Mouse (Mus musculus): ENCODE measurements around the gene Plcl2. TPM values are rescaled to one million over a fixed set of nuclear protein-coding genes. Genes with fewer than 3 reads are reported as not detected.

Plcl2 gene
- total and polyA plus RNA-seq, 3 experiments: 23.6 to 83.7 TPM; not detected in 1

DNA sequence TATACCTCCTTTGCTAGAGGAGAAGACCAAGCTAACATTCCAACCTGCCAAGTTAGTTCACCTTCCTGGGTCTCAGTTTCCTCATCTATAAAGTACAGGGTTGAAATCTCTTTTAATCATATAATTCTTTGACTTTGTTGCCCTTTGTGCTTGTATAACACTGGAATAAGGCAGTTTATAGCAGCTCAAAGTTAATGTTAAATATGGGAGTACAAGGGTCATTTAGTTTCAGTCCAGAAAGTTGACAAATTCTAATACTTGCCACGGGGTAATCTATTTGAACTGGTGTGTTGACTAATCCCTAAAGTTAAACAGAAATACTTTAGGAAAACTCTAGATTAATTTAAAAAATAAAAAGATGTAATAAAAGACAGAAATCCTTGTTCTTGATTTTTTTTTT lies 35.7 kb downstream of the Plcl2 start:
- no peak for TF ChIP-seq E2F4 (IDR thresholded peaks at IDR 0.05; ENCODE audit: borderline replicate concordance, low read depth, low read length)
- TF ChIP-seq GABPA (IDR thresholded peaks at IDR 0.05; ENCODE audit: low read depth, low read length): no peak
- TF ChIP-seq POLR2A (IDR thresholded peaks at IDR 0.05; ENCODE audit: control insufficient read depth in 1 of 2, insufficient read depth in 1 of 2, low read depth in 1 of 2, low read length in 2 of 2, poor library complexity in 1 of 2): no peak
- H3K4me1 ChIP-seq (ENCODE audit: control insufficient read depth in 1 of 2, insufficient read depth in 2 of 2, low read length in 2 of 2): peaks cover 0 to 7% of the 10 kb centered on the region in 2 experiments; a peak in 3 of 4 replicates

DNA sequence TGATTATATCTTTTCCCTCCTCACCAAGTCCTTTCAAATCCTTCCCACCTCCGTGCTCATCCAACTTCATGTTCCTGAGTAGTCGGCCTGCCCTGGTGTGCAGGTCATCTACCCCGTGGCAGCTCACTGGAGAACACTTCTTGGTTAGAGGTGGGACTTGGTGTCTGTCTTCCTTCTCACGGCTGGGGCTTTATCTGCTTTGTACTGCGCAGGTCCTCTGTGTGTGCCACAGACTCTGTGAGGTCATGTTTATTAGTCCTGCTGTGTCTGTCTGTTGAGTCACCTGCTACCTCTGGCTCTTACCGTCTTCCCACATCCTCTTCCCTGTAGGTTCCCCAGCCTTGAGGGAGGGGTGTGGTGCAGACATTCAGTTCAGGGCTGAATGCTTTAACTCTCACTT lies 36.1 kb downstream of the Plcl2 start:
- Histone ChIP-seq H3K36me3 (ENCODE audit: control insufficient read depth in 1 of 2, insufficient read depth in 2 of 2, low read length in 2 of 2) (peaks cover 6 to 23% of the 10 kb centered on the region in 2 experiments; a peak in 3 of 4 replicates), H3K79me2 (ENCODE audit: control insufficient read depth, insufficient read depth, low read length, poor library complexity) (peaks cover 24% of the 10 kb centered on the region), H3K4me1 (ENCODE audit: control insufficient read depth in 1 of 2, insufficient read depth in 2 of 2, low read length in 2 of 2) (peaks cover 0 to 7% of the 10 kb centered on the region in 2 experiments; a peak in 3 of 4 replicates), H3K27ac (ENCODE audit: control insufficient read depth, low read depth, low read length) (no peak overlapping the region), H3K9ac (ENCODE audit: control insufficient read depth, low read depth, low read length, poor library complexity, severe bottlenecking) (no peak overlapping the region), H3K27me3 (ENCODE audit: control insufficient read depth in 1 of 2, insufficient read depth in 2 of 2, low read length in 2 of 2) (no peaks in the 10 kb centered on the region), H3K9me3 (replicated peaks; ENCODE audit: insufficient read depth, low read length) (no peaks in the 10 kb centered on the region), H3K4me3 (ENCODE audit: control insufficient read depth in 1 of 2, insufficient read depth in 1 of 2, low read depth in 2 of 2, low read length in 2 of 2) (no peak overlapping the region)
- DNase-seq (ENCODE audit: low read depth, low spot score): peak; percentile 76
- TF ChIP-seq USF1 (IDR thresholded peaks at IDR 0.05; ENCODE audit: low read depth, low read length) (0 out of 2 replicates have a peak, but pooled peaks have one; percentile 29), MAZ (IDR thresholded peaks at IDR 0.05; ENCODE audit: low read depth, low read length) (peak; percentile 29; the same call in 1 of the 2 replicates), ELF1 (IDR thresholded peaks at IDR 0.05; ENCODE audit: low read depth, low read length) (no peak), EP300 (IDR thresholded peaks at IDR 0.05; ENCODE audit: low read depth in 1 of 2, low read length in 2 of 2) (peak in 1 of 2 experiments; percentile 39; a peak in 1 of 4 replicates), MEF2A (IDR thresholded peaks at IDR 0.05; ENCODE audit: extremely low read depth, insufficient replicate concordance, low read depth, low read length, poor library complexity, severe bottlenecking) (no peak), MXI1 (IDR thresholded peaks at IDR 0.05; ENCODE audit: low read depth, low read length) (no peak; the same call in 1 of the 2 replicates), TCF12 (IDR thresholded peaks at IDR 0.05; ENCODE audit: low read depth, low read length) (peak; percentile 53), SMC3 (IDR thresholded peaks at IDR 0.05; ENCODE audit: low read depth, low read length) (no peak), POLR2AphosphoS5 (IDR thresholded peaks at IDR 0.05; ENCODE audit: borderline replicate concordance, low read depth, low read length) (no peak), UBTF (IDR thresholded peaks at IDR 0.05; ENCODE audit: borderline replicate concordance, insufficient read depth, low read depth, low read length) (no peak), ETS1 (IDR thresholded peaks at IDR 0.05; ENCODE audit: low read depth, low read length) (0 out of 2 replicates have a peak, but pooled peaks have one; percentile 59), SIN3A (IDR thresholded peaks at IDR 0.05; ENCODE audit: low read length) (0 out of 2 replicates have a peak, but pooled peaks have one; percentile 18), POLR2A (IDR thresholded peaks at IDR 0.05; ENCODE audit: control insufficient read depth in 1 of 2, insufficient read depth in 1 of 2, low read depth in 1 of 2, low read length in 2 of 2, poor library complexity in 1 of 2) (no peak), NELFE (IDR thresholded peaks at IDR 0.05; ENCODE audit: low read depth, low read length) (no peak), RCOR1 (IDR thresholded peaks at IDR 0.05; ENCODE audit: low read depth, low read length) (no peak), RAD21 (IDR thresholded peaks at IDR 0.05; ENCODE audit: low read depth, low read length) (no peak), ZNF384 (IDR thresholded peaks at IDR 0.05; ENCODE audit: low read depth, low read length) (no peak), CHD2 (IDR thresholded peaks at IDR 0.05; ENCODE audit: low read length) (no peak), GATA1 (IDR thresholded peaks at IDR 0.05; ENCODE audit: low read depth, low read length) (peak; percentile 32; the same call in 1 of the 2 replicates), TAL1 (IDR thresholded peaks at IDR 0.05; ENCODE audit: low read length) (peak; percentile 51), BHLHE40 (IDR thresholded peaks at IDR 0.05; ENCODE audit: borderline replicate concordance, low read depth, low read length) (no peak; the same call in 1 of the 2 replicates), HCFC1 (IDR thresholded peaks at IDR 0.05; ENCODE audit: low read depth, low read length) (no peak), ZC3H11A (IDR thresholded peaks at IDR 0.05; ENCODE audit: low read depth, low read length) (no peak), NRF1 (IDR thresholded peaks at IDR 0.05; ENCODE audit: insufficient read depth, low read depth, low read length, poor library complexity, severe bottlenecking) (peak; percentile 58), ZKSCAN1 (IDR thresholded peaks at IDR 0.05; ENCODE audit: low read depth, low read length) (no peak), CHD1 (IDR thresholded peaks at IDR 0.05; ENCODE audit: low read depth, low read length) (no peak), KAT2A (conservative IDR thresholded peaks at IDR 0.05; ENCODE audit: low read depth, low read length) (no peak), MYC (IDR thresholded peaks at IDR 0.05; ENCODE audit: low read depth, low read length) (no peak)

More for the DNA sequence above, 35.7 kb downstream of the Plcl2 start:
- Histone ChIP-seq H3K79me2 (ENCODE audit: control insufficient read depth, insufficient read depth, low read length, poor library complexity) (peaks cover 26% of the 10 kb centered on the region), H3K27me3 (ENCODE audit: control insufficient read depth in 1 of 2, insufficient read depth in 2 of 2, low read length in 2 of 2) (no peaks in the 10 kb centered on the region), H3K9me3 (replicated peaks; ENCODE audit: insufficient read depth, low read length) (no peaks in the 10 kb centered on the region), H3K4me3 (ENCODE audit: control insufficient read depth in 1 of 2, insufficient read depth in 1 of 2, low read depth in 2 of 2, low read length in 2 of 2) (0 out of 4 replicates have a peak overlapping the region, but pooled peaks of 1 of the 2 experiments have one; percentile 3), H3K36me3 (ENCODE audit: control insufficient read depth in 1 of 2, insufficient read depth in 2 of 2, low read length in 2 of 2) (peaks cover 6 to 26% of the 10 kb centered on the region in 2 experiments; a peak in 3 of 4 replicates), H3K27ac (ENCODE audit: control insufficient read depth, low read depth, low read length) (no peak overlapping the region), H3K9ac (ENCODE audit: control insufficient read depth, low read depth, low read length, poor library complexity, severe bottlenecking) (no peak overlapping the region)
- DNase-seq (ENCODE audit: low read depth, low spot score): no peak

Data from MEL (cell line).